Mouse (Mus musculus): ENCODE results near the gene Erc2.

Gene Erc2

DNA sequence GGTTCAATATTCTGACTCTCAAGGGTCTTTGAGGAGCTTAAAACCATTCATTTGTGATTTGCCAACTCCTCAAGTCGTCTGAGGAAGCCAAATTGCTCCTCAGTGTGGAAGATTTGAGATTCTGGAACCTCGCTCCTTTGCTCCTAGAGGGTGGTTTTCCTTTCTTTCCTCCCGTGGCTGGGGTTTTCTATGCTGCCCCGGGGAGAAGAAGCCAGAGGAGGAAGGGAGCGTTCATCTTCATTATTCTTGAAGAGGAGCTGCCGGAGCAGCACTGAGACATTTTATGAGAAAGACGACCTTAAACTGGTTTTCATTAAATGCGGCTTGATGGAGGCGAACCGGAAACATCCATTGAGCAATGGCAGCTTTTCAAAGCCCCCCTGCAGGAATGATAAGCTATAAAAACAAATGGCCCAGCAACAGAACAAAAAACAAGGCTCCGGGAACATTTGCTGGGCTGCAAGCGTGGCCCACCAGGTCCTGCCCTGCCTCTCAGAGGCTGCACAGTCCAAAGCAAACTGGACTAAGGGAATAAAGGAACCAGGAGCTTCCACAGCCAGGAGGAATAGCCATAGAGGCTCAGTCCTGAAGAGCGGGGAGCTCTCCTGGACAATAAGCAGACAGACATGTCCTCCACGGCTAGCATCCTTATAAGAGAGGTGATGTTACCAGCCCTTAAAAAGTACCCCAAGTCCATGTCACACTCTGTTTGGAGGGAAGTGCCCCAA lies 819.2 kb downstream of the Erc2 start:
- DNase-seq (ENCODE audit: low read depth), result no peak

DNA sequence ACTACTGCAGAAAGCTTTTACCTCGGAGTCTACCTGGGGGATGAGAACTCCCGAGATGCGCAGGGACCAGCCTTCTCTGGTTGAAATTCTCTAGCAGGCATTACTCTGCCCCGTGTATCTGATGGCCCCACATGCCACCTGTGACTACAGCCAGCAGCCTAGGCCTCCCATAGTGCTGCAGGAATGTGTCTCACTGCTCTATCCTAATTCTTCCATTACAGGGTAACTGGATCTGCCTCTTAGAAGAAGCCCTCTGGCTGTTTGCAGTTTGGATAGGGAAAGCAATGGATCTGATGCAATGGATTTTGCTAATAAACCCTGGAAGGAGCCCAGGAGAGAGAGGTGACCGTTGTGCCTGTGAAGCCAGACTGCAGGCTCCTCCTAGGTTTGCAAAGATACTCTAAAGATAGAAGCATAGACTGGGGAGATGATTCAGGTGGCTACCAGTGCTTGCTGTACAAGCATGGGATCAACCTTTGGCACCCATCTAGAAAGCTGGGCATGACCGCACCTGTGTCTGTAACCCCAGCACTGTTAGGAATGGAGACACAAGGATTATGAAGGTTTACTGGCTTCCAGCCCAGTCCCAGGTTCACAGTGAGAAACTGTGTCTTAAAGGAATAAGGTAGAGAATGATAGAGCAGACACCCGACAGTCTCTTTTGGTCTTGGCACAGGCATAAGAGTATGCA lies 821.2 kb downstream of the Erc2 start:
- no peak for DNase-seq (ENCODE audit: low read depth)

DNA sequence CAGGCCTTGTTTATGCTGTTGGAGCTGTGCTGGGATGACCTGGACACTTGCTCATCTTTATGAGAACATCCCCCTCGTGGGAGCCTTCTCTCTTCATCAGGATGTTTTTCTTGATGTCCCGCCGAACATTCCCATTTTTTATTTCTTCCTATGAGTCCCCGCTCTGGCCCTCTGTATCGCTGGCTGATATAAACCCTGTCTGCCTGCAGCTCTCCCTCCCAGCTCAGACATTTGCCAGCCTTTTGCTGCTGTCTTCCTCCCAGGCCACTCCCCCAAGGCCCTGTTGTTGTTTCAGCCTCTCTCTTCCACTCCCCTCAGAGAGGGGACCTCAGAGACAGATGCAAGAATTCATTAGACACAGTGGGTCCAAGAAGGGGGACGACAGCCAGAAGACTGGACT lies 823.5 kb downstream of the Erc2 start:
- no peak for DNase-seq (ENCODE audit: low read depth)

DNA sequence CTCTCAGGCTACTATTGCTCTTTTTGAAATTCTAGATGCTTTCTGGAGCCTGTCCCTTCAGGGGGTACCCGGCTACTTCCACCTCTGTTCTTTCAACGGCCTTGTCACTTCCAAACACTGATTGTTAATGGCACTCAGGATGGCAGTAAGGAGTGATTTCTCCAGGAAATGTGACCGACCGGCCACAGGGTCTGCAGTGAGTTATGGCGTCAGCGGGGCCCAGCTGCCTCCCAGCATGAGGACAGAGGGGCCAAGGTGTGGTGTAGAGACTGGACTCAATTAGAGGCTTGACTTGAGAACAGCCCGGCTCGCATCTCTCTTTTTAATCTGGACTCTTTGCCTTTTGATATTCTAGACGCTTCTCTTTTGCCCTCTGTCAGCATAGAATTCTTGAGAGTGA lies 829.5 kb downstream of the Erc2 start:
- DNase-seq (ENCODE audit: low read depth), result no peak

DNA sequence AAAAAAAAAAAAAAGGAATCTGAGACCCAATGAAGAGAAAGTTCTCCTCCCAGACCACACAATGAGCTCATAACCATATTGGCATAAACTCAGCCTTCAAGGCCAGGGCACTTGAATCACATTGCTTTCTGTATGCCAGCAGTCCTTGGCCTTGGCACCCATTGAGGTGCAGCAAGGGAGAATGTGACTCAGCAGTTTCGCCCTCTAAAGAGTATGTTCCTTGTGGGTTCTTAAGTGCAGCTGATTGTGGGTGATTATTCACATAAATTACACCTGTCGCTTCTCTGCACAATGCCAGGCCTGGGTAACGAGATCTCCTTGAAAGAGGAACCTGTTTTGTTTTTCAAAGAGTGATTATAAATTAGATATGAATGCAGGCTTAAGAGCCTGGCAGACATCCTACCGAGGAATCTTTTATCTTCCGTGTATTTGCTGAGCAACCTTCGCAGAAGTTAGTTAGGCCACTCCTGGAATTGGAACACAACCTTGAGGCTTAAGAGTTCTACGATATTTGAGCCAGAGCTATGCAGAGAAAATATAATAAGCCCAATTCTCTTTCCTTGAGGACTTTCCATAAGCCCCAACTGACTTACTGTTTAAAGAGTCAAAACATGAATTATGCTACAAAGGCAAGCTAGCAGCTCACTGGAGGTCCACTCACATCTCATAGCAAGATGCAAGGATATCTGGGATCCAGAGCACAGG lies 834.3 kb downstream of the Erc2 start:
- no peak for DNase-seq (ENCODE audit: low read depth)

DNA sequence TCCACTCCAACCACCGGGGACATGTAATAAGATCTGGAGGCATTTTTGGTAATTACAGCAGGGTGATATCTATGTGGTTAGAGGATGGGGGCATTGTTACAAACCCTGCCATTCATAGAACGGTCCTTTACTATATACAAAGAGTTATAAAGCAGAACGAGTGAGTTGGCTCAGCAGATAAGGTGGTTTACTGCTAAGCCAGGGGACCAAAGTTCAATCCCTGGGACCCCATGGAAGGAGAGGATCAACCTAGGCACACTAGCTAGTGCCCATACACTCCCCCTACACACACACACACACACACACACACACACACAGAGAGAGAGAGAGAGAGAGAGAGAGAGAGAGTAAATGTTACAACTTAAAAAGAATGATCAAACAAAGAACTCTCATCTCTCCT lies 835.2 kb downstream of the Erc2 start:
- DNase-seq (ENCODE audit: low read depth), result no peak

DNA sequence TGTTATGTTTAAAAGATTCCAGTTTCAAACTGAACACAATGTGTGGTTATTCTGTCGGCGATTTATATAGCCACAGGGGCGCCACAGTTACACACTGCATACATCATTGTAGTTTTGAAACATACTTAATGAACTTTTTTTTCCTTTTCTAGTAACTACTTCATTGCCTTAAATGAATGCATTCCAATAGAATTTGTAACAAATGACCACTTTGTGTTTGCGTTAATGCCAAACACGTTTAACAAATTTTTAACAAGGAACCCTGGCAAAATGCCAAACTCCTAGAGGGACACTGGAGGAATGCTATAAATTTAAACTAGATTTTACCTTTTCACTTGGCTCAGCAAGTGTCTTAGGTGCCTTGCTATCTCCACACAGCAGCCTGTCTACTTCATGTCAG lies 845.7 kb downstream of the Erc2 start:
- no peak for DNase-seq (ENCODE audit: low read depth)

DNA sequence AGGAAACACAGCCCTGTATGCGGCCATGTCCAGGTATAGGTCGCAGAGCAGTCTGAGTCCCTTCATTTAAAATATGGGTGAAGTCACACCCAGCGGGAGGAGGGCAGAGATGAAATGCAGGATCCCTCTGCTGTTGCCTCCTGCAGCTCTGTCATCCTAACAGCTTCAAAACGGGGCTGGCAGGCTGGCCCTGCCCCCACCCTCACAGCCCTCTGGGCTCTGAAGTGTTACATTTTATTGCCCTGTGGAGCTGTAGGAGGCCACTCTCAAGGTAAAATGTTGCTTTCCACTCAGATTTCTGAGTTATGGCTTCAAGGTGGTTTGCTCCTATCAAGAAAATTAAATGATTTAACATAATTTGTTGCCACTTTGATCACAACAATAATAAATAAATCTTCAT lies 847.5 kb downstream of the Erc2 start:
- no peak for DNase-seq (ENCODE audit: low read depth)

DNA sequence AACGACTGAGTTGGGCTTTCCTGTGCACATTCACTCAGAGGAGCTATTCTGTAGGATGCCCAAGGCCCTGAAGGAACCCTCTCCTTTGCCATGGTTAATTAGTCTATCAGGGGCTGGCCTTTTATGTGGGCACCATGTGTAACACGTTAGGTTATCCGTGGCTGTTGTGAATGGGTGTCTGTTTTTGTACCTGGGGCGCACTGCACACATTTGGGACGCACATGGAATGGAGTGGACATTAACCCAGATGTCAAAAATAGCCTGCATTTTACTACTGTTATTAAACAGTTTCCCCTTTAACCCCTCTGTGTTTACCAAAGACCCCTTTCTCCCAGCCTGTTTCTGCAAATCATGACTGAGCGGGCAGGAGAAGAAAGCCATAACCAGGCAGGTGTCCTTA lies 848.0 kb downstream of the Erc2 start:
- DNase-seq (ENCODE audit: low read depth), result no peak

DNA sequence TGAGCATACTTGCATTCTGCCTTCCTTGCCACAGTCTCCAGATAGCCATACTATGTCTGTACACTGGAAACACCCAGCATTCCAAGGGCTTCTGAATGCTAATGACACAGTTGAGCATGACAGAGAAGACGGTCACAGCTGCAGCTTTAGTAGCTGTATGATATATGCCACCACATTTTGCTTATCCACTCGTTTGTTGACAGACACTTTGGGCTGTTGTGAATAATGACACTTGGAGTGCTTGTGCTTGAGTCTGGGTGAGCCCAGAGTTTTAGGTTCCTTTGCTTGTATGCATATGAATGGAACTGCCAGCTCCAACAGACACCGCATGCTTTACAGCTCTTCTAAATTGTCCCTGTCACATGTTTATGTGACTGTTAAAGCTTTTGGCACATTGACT lies 852.8 kb downstream of the Erc2 start:
- DNase-seq (ENCODE audit: low read depth), result no peak

DNA sequence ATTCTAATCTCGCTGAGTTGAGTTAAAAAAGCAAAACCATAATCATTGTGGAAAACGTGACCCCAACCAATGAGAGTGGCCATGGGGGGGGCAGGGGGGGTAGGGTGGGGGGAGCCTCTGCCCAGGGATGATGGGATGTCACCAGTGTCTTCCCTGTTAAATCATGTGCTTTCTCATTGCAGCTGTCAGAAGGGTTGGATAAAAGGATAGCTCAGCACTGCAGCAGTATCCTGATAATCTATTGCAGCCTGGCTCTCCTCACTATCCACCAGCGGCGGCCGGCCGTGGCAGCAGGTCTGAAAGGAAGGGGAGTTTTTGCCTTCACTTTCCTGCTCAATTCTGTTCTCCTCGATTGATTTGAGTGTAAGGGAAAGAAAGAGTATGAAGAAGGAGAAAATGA lies 853.2 kb downstream of the Erc2 start:
- DNase-seq (ENCODE audit: low read depth), result no peak

DNA sequence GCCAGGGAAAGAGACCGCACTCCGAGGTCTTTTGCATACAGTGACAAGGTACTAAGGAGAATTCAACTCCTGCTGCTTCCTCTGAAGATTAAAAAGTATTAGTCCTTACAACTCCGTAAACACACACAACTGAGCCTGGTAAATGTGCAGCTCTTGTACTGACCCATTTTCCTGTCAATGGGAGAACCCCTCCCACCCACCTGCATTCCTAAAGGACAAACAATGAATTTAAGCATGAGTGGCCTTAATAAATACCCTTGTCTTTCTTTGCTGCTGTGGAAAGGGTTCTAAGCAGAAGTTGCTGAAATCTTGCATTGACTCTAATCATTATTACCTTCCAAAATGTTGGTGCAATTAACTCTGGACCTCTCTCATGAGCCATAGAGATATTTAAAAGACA lies 854.5 kb downstream of the Erc2 start:
- DNase-seq (ENCODE audit: low read depth), result no peak

DNA sequence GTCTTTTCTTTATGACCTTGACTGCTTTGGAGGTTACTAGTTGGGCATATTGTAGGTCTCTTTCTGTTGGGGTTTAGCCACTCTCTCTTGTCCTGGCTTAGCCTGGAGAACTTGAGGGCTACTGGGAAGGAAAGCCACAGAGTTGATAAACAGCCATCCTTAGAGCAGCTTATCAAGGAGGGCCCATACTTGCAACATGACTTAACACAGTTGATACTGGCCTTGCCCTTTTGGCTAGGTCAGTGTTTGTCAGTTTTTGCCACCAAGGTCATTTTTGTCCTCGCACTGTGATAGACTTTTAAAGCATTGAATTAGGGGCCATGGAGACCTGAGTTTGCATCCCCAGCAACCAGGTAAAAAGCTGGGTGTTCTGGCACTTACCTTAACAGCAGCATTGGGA lies 858.6 kb downstream of the Erc2 start:
- no peak for DNase-seq (ENCODE audit: low read depth)

DNA sequence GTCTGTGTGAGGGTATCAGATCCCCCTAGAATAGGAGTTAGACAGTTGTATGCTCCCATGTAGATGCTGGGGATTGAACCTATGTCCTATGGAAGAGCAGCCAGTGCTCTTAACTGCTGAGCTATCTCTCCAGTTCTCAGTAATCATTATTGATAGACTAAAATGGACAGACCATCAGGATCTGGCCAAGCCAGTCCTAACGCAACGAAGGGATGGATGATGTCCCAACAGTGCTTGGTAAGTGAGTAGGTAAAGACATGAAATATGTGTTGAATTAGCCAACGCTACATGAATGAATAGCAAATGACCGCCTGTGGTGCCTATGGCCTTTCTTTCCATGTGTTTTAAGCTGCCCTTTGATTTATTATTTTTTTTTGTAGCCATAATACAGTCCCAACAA lies 871.6 kb downstream of the Erc2 start:
- no peak for DNase-seq (ENCODE audit: low read depth)

DNA sequence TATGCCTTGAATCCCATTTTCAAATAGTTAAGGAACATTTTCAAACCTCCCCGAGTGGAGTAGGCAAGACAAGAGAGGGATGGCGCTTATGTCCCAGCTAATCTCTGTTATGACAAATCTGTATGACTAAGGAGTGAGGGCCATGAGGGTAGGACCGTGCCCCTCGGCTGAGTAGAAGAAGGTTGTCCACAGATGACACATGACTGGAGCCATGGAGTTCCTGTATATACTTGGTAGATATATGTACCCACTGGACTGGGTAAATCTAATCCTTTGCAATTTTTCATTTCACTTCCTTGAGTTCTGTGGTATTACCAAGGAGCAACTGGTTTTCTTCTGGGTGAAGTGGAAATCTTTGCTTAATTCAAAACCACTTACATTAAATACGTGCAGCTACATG lies 872.0 kb downstream of the Erc2 start:
- DNase-seq (ENCODE audit: low read depth), result no peak

DNA sequence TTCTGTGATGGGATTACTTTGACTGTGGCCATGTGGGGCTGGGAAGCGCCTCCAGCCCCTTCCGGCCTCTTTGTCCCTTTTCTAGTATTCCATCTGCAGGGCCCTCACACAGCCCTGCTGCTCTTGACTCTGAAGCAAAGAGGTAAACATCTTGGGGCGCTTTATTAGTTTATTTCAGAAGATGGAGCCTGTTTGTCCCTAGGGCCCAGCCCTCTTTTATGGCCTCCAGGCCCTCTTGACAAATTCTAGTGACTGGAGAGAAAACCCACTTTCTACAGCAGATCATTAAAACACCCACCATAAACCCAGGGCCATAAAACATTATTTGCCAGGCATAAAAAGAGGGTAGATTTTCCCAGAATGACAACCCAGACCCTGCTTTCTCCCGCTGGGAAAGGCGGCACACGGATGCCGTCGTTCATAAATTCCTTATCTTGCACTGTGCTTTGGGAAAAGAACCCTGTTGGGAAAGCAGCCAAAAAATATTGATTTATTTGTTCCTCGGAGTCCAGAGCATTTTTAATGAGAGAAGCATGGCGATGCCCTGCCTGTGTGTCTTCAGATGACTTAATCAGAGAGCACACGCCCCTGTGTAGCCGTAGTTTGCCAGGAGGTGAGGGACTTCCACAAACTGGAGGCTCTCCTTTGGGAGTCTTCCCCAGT lies 879.1 kb downstream of the Erc2 start:
- no peak for DNase-seq (ENCODE audit: low read depth)

DNA sequence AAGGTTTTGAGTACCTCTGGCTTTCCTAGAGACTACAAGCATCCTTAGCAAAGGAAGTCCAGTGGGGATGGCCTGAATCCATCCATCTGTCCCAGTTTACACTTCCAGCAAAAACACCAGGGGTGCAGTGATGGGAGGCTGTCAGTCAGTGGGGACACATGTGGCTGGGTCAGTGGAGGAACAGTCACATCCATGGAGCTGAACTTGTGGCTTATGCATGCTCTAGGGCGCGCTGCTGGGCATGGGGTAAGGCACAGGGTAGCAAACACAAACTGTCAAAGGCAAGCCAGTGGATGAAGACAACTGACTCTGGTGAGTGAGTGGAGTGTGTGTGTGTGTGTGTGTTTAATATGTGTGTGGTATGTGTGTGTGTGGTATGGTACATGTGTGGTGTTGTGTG lies 881.0 kb downstream of the Erc2 start:
- no peak for DNase-seq (ENCODE audit: low read depth)

DNA sequence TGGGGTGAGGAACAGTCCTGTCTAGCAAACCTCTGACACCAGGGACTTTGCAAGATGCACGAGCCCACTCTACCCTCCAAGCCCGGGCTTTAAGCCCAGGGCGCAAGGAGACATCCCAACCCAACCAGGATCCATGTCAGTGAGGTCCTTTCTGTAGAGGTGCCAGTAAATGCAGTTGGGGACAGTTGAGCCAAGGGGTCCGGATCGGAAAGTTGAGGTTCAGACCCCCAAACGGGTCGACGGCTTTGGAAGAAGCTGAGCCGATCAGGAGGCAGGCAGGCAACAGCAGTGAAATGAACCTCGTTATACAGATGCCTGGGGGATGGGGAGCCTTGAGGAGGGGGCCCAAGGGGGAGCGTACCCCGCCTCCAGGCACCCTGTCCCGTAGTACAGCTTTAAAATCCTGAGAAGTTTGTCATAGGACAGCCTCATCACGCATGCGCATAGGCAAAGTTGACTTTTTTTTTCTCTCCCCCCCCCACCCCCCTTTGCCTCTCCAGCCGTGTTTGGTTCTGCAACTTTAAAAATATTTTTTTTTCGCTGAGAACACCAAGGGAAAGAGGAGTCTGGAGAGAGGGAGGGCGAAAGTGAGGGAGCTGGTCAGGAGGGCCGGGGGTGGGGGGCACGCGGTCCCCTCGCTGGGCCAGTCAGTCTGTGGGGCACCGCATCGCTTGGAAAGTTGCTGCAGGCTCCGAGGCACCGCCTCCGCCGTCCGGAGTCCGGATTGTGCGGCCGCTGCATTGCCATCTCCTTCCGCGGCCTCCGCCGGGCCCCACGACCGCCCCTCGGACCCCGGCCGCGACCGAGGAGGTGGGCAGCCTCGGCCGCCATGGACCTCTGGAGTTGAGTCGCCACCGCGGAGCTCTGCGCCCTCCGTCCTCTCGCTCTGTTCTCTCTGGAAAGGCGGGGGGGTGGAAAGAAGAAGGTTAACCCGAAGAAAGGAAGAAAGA lies 882.1 kb downstream of the Erc2 start, which contains the start of gene Wnt5a:
Wnt5a (plus strand) TSS at position 650 of the 950 bp plus-strand sequence.
- DNase-seq (ENCODE audit: low read depth), result no peak

DNA sequence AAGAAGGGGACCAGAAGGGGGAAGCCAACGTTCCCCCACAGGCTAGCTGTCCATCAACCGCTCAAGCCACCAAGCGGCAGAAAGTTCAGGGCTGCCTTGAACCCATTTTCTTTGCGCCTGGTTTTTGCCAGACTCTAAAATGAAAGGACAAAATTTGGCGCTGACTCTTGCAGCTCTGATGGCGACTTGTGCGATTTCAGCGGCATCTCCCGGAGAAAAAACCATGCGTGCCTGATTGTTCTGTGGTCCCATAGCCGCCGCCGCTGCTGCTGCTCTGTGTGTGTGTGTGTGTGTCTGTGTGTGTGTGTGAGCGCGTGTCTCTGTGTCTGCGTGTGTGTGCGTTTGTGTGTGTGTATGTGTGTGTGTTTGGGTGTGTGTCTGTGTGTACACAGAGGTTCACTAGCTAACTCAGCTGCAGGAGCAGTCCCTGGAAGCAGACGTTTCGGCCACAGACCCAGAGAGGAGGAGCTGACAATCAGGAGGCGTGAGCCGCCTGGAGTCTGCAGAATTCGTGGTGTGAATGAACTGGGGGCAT lies 882.9 kb downstream of the Erc2 start:
- DNase-seq (ENCODE audit: low read depth), result no peak

DNA sequence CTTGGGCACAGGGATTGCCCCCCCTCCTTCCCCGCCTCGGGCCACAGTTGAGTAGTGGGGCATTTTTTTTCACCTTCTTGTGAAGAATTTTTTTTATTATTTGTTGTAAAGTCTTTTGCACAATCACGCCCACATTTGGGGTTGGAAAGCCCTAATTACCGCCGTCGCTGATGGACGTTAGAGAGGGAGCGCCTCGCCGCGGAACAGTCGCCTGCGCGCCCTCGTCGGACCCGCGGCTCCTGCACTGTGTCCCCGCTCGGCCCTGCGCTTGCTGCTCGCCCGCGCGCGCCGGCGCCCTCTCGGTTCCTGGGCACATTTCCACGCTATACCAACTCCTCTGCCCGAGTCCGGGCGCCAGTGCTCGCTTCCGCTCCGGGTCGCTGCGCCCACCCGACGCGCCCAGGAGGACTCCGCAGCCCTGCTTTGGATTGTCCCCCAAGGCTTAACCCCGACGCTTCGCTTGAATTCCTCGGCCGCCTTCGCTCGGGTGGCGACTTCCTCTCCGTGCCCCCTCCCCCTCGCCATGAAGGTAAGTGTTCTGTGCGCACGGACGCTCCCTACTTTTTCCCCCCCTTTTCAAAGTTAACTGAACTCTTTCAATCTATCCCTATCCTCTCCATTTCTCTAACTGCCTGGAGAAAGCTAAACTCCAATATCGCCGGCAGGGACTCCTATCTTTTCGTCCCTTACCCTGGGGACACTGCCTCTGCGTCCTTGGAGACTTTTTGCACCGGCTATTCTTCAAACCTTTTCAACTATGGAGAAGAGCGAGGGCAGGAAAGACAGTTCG lies 883.6 kb downstream of the Erc2 start:
- no peak for DNase-seq (ENCODE audit: low read depth)

Data from c-Kit-positive CD71-negative TER-119-negative erythroid progenitor cells, embryonic 14.5 days (primary cell).